Mouse (Mus musculus) heart, adult 2 months (tissue): Measurements from ENCODE around the gene Hnrnpf. TPM values are rescaled to one million over a fixed set of nuclear protein-coding genes. Genes with fewer than 3 reads are reported as not detected.
A peak's percentile ranks its signal among the peaks of the same experiment; 100 is the strongest.

ENCODE experiments used
- DNase-seq, 2 experiments: peaks; one replicate each; pipeline ENCODE4 v3.0.0; 2021
- H3K27ac ChIP-seq: fragments of 200-600 bp; 2 replicates; pipeline ENCODE4 v1.8.1; 2022
- H3K27me3 ChIP-seq: fragments of 200-500 bp; 2 replicates; pipeline ENCODE4 v1.6.1; 2012; ENCODE audit warnings: mild to moderate bottlenecking, low read length, inconsistent platforms, mixed read lengths; ENCODE audit not compliant: control insufficient read depth, insufficient read depth
- H3K36me3 ChIP-seq: fragments of 200-500 bp; 2 replicates; pipeline ENCODE4 v1.6.1; 2012; ENCODE audit warnings: low read length, inconsistent platforms; ENCODE audit not compliant: control insufficient read depth, insufficient read depth
- H3K4me1 ChIP-seq: fragments of 200-500 bp; 2 replicates; pipeline ENCODE4 v1.6.1; 2011; ENCODE audit warnings: low read length; ENCODE audit not compliant: control insufficient read depth, insufficient read depth
- H3K4me3 ChIP-seq: fragments of 200-600 bp; 2 replicates; pipeline ENCODE4 v1.8.1; 2022
- H3K79me2 ChIP-seq: fragments of 200-500 bp; replicated peaks from 2 replicates; pipeline ENCODE4 v1.6.1; 2012; ENCODE audit warnings: mild to moderate bottlenecking, inconsistent platforms, low read length, moderate library complexity, mixed read lengths; ENCODE audit not compliant: control insufficient read depth, insufficient read depth
- H3K9ac ChIP-seq: fragments of 200-500 bp; 2 replicates; pipeline ENCODE4 v1.6.1; 2012; ENCODE audit warnings: low read depth, mild to moderate bottlenecking, control low read depth, inconsistent platforms, low read length, mixed read lengths
- CTCF ChIP-seq: fragments of 200-600 bp; IDR thresholded peaks from 2 replicates; pipeline ENCODE4 v1.8.1; 2022; ENCODE audit warnings: antibody characterized with exemption, mild to moderate bottlenecking, moderate library complexity
- EP300 ChIP-seq: fragments of 200-500 bp; IDR thresholded peaks from 2 replicates; pipeline ENCODE4 v1.6.1; 2011; ENCODE audit warnings: low read depth, low read length, control low read depth; ENCODE audit not compliant: insufficient read depth
- POLR2A ChIP-seq: fragments of 200-500 bp; IDR thresholded peaks from 2 replicates; pipeline ENCODE4 v1.6.1; 2011; ENCODE audit warnings: mild to moderate bottlenecking, low read depth, low read length, control low read depth; ENCODE audit not compliant: insufficient read depth
- WGBS: fragments of 180-500 bp; shearing (Covaris S2); methylation state at CpG from one replicate; pipeline ENCODE4 v1.1.7; 2018; 5-methylcytosine and 5-hydroxymethylcytosine counted together
- intact Hi-C: fragments of 180-260 bp; cut with DNase I; formaldehyde crosslinking; loops from one replicate; pipeline ENCODE4 v1.15.1; 2025
- polyA plus RNA-seq: library from polyadenylated mRNA; depleted of rRNA; stranded (reverse); fragments of >200 nt; gene quantifications from 2 replicates; pipeline ENCODE4 v1.2.3, GENCODE M21; 2012
- total RNA-seq, 2 experiments: library from RNA; stranded (reverse); gene quantifications; 2 replicates each; pipeline ENCODE4 v1.2.3; 2021

Gene Hnrnpf
- total and polyA plus RNA-seq, 3 experiments, result 66.1 to 192 (median 185) TPM

DNA sequence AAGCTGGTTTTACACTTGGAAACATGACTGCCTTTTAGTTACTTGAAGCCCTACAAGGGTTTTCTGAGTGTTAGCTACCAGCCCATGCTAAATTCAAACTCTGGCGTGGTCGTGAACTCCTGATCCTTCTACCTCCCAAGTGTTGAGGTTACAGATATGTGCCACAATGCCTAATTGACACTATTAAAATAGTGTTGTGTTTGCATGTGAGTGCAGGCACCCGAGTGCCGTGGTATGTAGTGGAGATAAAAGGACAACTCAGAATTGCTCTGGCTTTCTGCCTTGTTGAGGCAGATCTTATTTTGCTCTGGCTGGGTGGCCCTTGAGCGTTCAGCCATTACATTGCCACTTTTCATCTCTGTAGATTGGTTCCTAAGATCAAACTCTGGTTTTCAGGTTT, 28.6 kb downstream of the Hnrnpf start:
- peaks cover 4% of the 10 kb centered on the region for H3K36me3 ChIP-seq
- H3K27ac ChIP-seq, result no peak overlapping the region
- no peak for DNase-seq
- WGBS, result 60% methylated on average over 5 of the region's 5 CpGs
- no peaks in the 10 kb centered on the region for H3K79me2 ChIP-seq
- TF ChIP-seq CTCF, result no peak
- no peak for TF ChIP-seq POLR2A
- no peak for TF ChIP-seq EP300
- H3K4me3 ChIP-seq, result no peak overlapping the region
- H3K27me3 ChIP-seq, result no peaks in the 10 kb centered on the region
- no peak overlapping the region for H3K9ac ChIP-seq
- intact Hi-C loops, result no loop called here
- H3K4me1 ChIP-seq, result no peaks in the 10 kb centered on the region

DNA sequence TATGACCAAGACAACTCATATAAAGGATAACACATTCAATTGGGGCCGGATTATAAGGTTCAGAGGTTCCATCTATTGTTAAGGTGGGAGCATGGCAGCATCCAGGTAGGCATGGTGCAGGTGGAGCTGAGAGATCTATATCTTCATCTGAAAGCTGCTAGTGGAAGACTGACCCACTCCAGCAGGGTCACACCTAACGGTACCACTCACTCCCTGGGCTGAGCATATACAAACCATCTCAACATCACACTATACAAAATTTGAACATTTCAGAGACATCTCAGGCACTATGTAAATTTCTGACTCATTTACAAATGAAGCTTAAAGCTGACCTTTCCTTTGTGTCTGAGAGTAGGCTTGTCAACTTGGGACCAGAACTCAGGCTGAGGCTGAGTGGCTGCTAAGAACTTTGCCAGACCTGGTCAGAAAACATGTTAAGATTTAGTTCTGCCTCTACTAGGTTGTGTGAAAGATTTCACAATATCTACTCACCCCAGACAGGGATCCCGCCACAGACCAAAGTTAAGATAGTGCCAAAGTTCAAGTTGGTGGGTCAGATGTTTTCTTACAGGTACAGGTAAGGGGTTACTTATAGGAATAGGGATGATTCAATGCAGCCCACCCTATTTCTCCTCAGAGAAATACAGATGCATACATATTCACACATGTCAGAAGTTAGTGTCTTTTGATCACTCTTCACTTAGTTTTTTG, 30.0 kb downstream of the Hnrnpf start:
- no peak overlapping the region for H3K4me3 ChIP-seq
- H3K9ac ChIP-seq, result no peak overlapping the region
- intact Hi-C loops, result loop anchor here (10.0 kb wide), 1 partner anchor 165 kb away; no protein-coding TSS in a partner anchor
- TF ChIP-seq CTCF (no peak), EP300 (no peak), POLR2A (no peak)
- H3K79me2 ChIP-seq, result no peaks in the 10 kb centered on the region
- H3K36me3 ChIP-seq, result peaks cover 4% of the 10 kb centered on the region
- WGBS, result 92% methylated on average over 3 of the region's 3 CpGs
- H3K4me1 ChIP-seq, result no peaks in the 10 kb centered on the region
- no peak overlapping the region for H3K27ac ChIP-seq
- H3K27me3 ChIP-seq, result no peaks in the 10 kb centered on the region
- DNase-seq, result no peak

GRCm38 (mm10) chr6:117932325-117933051, 32.4 kb downstream of the Hnrnpf start:
- intact Hi-C loops, result loop anchor here (10.0 kb wide), 1 partner anchor 162 kb away; no protein-coding TSS in a partner anchor
- DNase-seq, result no peak

DNA sequence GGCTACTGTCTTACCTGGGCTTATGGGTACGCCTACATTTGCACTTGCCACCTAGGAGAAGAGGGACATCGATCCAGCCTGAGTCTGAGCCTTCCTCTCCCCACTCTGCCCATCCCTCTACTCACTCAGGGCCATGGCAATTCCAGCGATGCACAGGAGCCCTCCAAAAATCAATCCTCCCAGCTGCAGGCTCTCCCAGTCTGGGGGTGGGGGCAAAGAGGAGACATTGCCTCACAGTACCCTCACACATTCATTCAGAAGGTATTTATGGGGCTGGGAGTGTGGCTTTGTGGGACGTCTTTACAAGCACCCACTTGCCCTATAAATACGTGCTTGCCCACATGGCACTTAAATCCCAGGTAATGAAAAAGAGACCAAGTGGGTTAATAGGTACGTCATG, 34.2 kb downstream of the Hnrnpf start:
- Histone ChIP-seq H3K4me3 (no peak overlapping the region), H3K4me1 (no peaks in the 10 kb centered on the region), H3K27me3 (no peaks in the 10 kb centered on the region), H3K79me2 (no peaks in the 10 kb centered on the region), H3K9ac (no peak overlapping the region), H3K36me3 (no peaks in the 10 kb centered on the region), H3K27ac (no peak overlapping the region)
- intact Hi-C loops, result loop anchor here (10.0 kb wide), 1 partner anchor 160 kb away; no protein-coding TSS in a partner anchor
- TF ChIP-seq EP300, result no peak
- TF ChIP-seq POLR2A, result no peak
- TF ChIP-seq CTCF, result no peak
- 90% methylated on average over 6 of the region's 6 CpGs for WGBS
- DNase-seq, result no peak

More at GRCm38 (mm10) chr6:117932325-117933051, 32.4 kb downstream of the Hnrnpf start:
- Histone ChIP-seq H3K4me1 (no peaks in the 10 kb centered on the region), H3K27ac (no peak overlapping the region), H3K4me3 (no peak overlapping the region), H3K36me3 (peaks cover 3% of the 10 kb centered on the region), H3K79me2 (no peaks in the 10 kb centered on the region), H3K9ac (no peak overlapping the region), H3K27me3 (no peaks in the 10 kb centered on the region)
- WGBS, result 51% methylated on average over 11 of the region's 11 CpGs
- TF ChIP-seq CTCF (peak; percentile 71), POLR2A (no peak)

DNA sequence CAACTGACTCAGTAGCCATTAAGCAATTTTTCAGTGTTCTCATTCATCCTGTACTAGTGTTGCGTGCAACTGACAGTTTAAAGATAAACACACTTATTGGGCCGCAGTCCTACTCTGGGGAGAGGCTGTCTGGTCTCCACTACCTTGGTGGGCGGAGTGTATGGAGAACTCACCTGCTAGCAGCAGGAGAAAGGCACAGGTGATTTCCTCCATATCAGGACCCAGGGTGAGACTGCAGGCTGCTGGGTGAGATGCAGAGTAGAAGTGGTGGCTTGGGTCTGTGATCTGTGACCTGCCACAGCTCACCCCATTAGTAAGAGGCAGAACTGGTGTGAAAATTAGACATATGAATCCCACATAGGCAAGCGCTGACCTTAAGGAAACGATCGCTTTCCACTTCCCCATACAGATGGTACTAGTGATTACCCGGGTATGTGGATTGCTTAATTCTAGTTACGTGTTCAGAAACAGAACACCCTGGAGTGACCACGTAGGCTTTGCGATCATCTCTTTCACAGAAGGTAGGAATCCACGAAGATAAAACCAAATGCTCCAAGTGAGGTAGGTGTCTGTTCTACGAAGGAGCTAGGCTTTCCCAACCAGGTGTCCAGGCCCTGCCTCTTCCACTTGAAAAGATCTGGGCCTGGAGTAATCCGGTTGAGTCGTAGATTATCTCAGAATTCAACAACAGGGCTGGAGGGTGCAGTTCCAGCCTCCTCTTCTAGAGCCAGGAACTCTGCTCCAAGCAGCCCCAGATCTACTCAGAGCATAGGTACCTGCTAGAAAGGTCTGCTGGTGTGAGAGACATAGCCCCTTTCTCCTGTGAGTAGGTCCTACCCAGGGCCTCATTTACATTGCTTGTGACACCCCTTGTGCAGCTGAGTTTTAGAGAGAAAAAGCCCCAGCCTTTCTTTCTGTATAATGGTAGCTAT, 35.8 kb downstream of the Hnrnpf start:
- intact Hi-C loops, result loop anchor here (10.0 kb wide), 1 partner anchor 159 kb away; no protein-coding TSS in a partner anchor
- WGBS, result 82% methylated on average over 14 of the region's 14 CpGs

More for the DNA sequence above, 35.8 kb downstream of the Hnrnpf start:
- Histone ChIP-seq H3K4me3 (no peak overlapping the region), H3K79me2 (no peaks in the 10 kb centered on the region), H3K27me3 (no peaks in the 10 kb centered on the region), H3K9ac (no peak overlapping the region), H3K4me1 (no peaks in the 10 kb centered on the region), H3K27ac (no peak overlapping the region), H3K36me3 (no peaks in the 10 kb centered on the region)
- TF ChIP-seq CTCF, result no peak
- no peak for TF ChIP-seq POLR2A
- no peak for TF ChIP-seq EP300
- DNase-seq, result no peak
